Mouse (Mus musculus) 3134 (cell line): ENCODE results near the gene Snrpd2.
"Not testable (repeated sequence)": the region's sequence is repeated elsewhere in the genome, so short reads cannot be mapped to it uniquely, and the experiment has no call there.

Experiments used
- DNase-seq: peaks from one replicate; pipeline ENCODE4 v3.0.0-alpha.2; 2011; ENCODE audit warnings: low spot score; ENCODE audit not compliant: insufficient read length; ENCODE audit errors: extremely low read depth

Gene Snrpd2

GRCm38 (mm10) chr7:19148180-19148874 is 1.2 kb upstream of the Snrpd2 start:
- DNase-seq, result no peak

GRCm38 (mm10) chr7:19148875-19149541 is 514 bp upstream of the Snrpd2 start, which contains the start of gene Qpctl:
Gene Qpctl (minus strand): TSS chr7:19149291.
- DNase-seq, result peak; percentile 94

GRCm38 (mm10) chr7:19151121-19151520 is 1.6 kb downstream of the Snrpd2 start:
- DNase-seq, result not testable (repeated sequence)

- no peak for DNase-seq
These were observed 5.3 kb downstream of the Snrpd2 start for GRCm38 (mm10) chr7:19154796-19155195.

- DNase-seq, result peak; percentile 68
These were observed 6.4 kb downstream of the Snrpd2 start for GRCm38 (mm10) chr7:19155825-19156475.

- peak; percentile 87 for DNase-seq
These were observed 7.8 kb downstream of the Snrpd2 start for GRCm38 (mm10) chr7:19157160-19157800.

- DNase-seq, result no peak
These were observed 9.1 kb downstream of the Snrpd2 start for GRCm38 (mm10) chr7:19158601-19159000.

- DNase-seq, result no peak
These were observed 9.9 kb downstream of the Snrpd2 start for GRCm38 (mm10) chr7:19159411-19159810.

GRCm38 (mm10) chr7:19160115-19160514 is 10.6 kb downstream of the Snrpd2 start:
- DNase-seq, result no peak

- DNase-seq, result no peak
These were observed 13.4 kb downstream of the Snrpd2 start for GRCm38 (mm10) chr7:19162928-19163327.

- DNase-seq, result no peak
These were observed 14.2 kb downstream of the Snrpd2 start for GRCm38 (mm10) chr7:19163752-19164151.

GRCm38 (mm10) chr7:19164189-19164588 is 14.7 kb downstream of the Snrpd2 start:
- no peak for DNase-seq

- no peak for DNase-seq
These were observed 15.5 kb downstream of the Snrpd2 start for GRCm38 (mm10) chr7:19164978-19165377.

GRCm38 (mm10) chr7:19165656-19166423 is 16.3 kb downstream of the Snrpd2 start, which contains the start of gene Gipr:
Gene Gipr (minus strand): TSS chr7:19166127.
- DNase-seq, result no peak

- DNase-seq, result no peak
These were observed 17.5 kb downstream of the Snrpd2 start for GRCm38 (mm10) chr7:19166990-19167389.

- DNase-seq, result no peak
These were observed 20.0 kb downstream of the Snrpd2 start for GRCm38 (mm10) chr7:19169506-19169905.

- DNase-seq, result no peak
These were observed 20.6 kb downstream of the Snrpd2 start for GRCm38 (mm10) chr7:19170142-19170541.

GRCm38 (mm10) chr7:19171831-19172230 is 22.3 kb downstream of the Snrpd2 start:
- no peak for DNase-seq

- no peak for DNase-seq
These were observed 23.4 kb downstream of the Snrpd2 start for GRCm38 (mm10) chr7:19172874-19173273.
